Mouse (Mus musculus): ENCODE results near the gene Gm17428.

DNA sequence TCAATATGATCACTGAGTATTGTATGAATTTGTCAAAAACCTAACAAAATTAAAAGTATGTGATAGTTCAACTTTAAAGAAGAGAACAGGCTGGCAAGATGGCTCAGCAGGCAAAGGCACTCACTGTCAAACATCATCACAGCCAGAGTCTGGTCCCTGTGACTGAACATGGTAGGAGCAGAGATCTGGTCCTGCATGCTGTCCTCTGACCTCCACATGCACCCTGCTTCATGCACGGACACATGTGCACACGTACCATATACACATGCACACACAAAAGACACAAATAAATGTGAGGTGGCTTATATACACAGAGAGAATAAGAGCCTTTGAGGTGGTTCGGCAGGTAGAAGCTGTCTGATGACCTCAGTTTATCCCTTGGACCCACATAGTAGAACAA, 21.3 kb upstream of the Gm17428 start:
- TF ChIP-seq CTCF (IDR thresholded peaks at IDR 0.05) (no peak), EP300 (IDR thresholded peaks at IDR 0.05; ENCODE audit: insufficient read depth, low read depth, low read length) (peak; percentile 98)
